Mouse (Mus musculus): ENCODE measurements around the gene Ndufab1.

Ndufab1 gene

DNA sequence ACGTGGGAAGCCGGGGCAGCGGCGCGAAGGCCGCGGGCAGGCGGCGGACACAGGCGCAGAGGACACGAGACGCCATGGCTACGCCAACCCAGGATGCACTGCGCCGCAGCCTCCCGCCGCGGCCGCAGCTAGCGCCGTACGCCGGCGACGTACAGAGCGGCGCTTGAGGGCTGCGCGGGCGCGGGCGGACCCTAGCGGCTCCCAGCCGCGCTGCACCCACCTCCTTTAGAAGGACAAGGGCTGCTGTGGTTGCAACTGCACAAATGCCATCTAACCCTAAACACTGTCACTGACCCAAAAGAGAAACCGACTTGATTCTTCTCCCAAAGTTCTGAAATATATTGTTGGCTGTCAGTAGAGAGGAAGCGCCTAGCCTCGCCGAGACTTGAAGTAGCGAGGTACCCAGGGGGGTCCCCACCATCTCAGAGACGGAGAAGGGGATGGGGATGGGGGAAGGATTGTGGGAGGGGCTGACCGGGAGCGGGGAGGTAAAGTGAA is at the start of gene Ndufab1:
Ndufab1 (minus strand) TSS at position 140 of the 498 bp plus-strand sequence.
- DNase-seq, result peak; percentile 89 to 92

DNA sequence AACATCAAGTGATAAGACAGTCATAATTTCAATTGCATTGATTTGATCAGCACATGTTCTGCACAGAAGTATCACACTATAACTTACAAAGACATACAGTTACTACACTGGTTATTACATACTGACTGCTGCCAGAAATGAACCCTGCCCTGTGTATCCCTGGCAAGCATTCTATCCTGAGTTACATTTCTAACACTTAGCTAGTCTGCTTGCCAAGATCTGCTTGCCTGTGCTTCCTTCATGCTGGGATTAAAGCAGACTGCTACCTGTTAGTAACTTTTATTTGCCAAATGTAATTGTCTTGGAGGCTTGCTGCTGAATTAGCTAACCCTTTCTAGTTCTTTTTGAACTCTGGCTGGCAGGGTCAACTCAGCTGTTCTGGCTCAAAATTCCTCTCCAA is 39.3 kb upstream of the Ndufab1 start:
- no peak for DNase-seq

DNA sequence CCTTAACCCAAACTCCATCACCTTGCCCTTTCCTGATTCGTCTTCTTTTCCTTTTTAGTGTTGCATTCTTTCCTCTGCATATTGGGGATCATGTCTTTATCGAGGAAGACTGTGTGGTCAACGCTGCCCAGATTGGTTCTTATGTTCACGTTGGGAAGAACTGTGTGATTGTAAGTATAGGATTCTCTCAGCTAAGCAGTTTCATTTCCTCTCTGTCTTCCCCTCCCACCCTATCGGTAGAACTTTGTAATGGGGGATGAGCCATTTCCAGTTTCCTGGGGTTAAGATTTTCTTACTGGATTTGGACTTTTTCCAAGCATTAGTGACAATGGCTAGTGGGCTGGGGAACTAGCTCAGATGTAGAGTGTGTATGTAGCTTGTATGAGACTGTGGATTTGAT is 36.5 kb upstream of the Ndufab1 start:
- DNase-seq, result no peak

DNA sequence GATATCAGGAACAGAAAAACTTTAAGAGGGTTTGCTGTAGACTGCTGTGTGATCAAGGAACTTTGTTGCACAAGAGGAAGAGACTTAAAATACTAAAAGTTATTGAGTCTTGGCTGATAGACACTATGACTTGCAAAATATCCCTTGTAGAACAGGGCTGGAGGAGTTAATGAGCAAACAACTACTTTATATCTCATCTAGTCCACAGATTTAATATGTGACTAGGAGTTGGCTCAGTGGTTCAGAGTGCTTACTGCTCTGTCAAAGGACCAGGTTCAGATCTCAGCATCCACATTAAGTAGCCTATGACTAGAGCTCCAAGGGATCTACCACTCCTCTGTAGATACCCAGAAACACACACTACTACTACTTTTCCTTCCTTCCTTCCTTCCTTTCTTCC is 35.4 kb upstream of the Ndufab1 start:
- DNase-seq, result no peak

DNA sequence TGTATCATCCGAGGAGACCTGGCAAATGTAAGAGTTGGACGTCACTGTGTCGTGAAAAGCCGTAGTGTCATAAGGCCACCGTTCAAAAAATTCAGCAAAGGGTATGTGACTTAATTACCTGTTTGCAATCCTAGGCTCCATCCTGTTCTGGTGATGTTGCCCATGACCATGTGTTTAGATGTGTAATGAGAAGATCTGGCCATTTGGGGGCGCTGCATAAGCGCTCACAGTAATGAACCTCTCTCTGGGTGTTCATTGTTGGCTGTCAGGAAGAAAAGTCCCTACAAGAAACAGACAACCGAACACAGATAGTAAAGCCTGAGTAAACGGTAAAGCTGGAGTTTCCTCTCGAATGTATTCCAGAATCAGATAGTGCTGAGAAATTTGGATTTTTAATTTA is 33.4 kb upstream of the Ndufab1 start:
- DNase-seq, result peak; percentile 10 to 46

DNA sequence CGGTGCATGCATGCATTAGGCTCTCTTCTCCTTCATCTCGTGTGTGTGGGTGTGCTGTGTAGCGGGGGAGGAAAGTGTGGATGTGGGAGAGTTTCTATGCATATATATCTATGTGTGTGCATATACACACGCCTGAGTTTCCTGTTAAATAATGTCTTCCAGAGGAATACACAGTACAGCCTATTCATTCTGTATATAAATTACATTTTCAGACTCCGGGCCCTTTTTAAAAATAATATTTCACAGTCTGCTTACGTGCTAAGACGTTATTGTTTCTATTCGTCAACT is 31.6 kb upstream of the Ndufab1 start:
- no peak for DNase-seq

DNA sequence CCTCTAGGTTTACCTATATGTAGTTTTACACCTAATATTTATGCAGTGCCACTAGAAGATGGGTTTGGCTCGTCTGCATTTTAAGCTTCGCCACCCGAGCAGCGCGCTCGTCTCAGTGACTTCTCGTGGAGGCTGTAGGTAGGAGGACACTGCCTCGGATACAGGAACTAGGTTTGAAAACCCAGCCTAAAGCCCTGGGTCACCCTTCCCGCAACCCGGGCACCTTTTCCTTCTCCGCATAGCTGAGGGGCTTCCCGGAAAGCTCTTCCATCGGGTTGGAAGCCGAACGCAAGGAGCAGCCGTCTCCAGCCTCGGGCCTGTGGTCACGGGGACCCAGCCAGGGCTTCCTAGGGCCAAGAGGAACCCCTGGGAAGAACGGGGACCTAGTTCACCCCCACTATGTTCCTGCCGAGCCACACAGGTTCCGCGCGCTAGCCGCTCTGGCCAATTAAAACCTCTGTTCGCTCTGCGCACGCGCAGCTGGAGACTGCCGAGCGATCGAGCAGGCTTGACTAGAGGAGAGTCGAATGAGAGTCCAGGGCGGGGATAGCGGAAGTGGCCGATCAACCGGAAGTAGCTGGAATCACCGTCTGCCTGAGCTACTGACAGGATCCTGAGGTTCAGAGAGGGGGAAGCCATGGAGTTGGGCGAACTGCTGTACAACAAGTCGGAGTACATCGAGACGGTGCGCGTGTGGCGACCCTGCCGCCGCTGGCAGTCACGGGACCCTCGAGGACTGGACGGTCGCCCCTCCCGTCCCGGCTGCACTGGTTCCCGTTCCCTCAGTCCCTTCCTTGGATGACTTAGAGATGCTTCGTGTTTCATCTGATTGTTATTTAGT is 31.0 kb upstream of the Ndufab1 start, which contains the start of the genes Palb2 and Dctn5:
Palb2 (minus strand) TSS at position 489 of the 841 bp plus-strand sequence.
Dctn5 (plus strand) TSS at position 545 of the 841 bp plus-strand sequence.
- DNase-seq, result peak; percentile 98

DNA sequence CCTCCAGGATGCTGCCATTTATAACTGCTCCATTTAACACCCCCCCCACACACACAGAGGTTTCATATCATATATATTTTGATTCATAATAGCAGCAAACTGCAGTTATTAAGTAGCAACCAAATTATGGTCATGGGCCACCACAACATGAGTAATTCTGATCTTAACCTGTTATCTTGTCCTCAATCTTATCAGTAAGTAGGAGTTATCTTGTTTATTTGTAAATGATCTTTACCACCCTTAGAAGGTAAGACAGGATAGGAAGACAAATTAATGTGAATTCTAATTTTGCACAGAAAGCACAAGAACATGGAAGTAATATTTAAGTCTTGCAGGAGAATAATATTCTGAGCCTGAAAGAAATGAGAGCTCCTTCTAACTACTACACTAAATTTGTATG is 30.1 kb upstream of the Ndufab1 start:
- no peak for DNase-seq

DNA sequence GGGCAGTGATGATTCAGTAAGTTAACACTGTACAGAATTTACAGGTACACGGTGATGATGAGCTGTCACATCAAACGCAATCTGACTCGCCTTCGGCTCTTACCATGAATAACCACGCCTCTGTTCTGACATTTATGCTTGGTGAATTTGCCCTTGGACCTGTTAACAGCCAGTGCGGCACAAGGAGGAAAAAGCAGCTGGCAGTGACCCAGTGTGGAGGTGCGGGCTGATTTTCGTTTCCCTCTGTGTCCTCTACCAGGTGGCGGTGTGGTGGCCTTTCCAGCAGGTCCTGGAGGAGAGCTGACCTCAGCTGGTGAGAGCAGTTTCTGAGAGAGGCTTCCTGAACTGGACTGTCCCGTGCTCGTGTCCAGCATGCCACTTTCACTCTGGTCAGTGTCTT is 25.3 kb upstream of the Ndufab1 start:
- no peak for DNase-seq

DNA sequence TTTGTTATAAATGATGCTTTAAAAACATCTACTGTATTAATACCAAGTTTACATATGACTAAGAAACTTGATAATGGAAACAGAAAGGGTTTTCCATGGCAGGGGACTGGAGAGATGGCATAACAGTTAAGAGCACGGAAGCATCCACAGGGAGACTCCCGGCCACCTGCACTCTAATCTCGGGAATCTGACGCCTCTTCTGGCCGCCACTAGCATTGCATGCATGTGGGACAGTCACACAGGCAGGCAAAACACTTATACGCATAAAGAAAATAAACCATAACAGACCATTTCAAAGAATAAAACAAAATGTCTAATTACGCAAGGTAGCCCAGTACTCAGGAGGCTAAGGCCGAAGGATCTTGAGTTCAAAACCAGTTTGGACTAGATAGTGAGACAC is 23.9 kb upstream of the Ndufab1 start:
- DNase-seq, result no peak

- no peak for DNase-seq
These were observed 21.8 kb upstream of the Ndufab1 start for GRCm38 (mm10) chr7:122123518-122123917.

DNA sequence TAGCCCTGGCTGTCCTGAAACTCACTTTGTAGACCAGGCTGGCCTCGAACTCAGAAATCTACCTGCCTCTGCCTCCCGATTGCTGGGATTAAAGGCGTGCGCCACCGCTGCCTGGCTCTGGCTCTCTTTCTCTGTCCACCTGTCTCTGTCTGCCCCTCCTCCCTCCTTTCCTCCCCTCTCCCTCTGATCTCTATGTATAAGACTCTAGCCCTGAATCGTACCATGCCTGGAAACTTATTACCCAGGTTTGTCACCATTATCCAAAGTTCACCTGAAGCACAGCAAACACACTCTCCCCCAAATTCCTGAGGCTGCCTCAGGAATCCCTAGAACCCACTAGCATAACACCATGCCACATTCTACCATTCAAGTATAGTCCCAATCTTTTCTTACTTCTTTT is 6.5 kb upstream of the Ndufab1 start:
- DNase-seq, result no peak

DNA sequence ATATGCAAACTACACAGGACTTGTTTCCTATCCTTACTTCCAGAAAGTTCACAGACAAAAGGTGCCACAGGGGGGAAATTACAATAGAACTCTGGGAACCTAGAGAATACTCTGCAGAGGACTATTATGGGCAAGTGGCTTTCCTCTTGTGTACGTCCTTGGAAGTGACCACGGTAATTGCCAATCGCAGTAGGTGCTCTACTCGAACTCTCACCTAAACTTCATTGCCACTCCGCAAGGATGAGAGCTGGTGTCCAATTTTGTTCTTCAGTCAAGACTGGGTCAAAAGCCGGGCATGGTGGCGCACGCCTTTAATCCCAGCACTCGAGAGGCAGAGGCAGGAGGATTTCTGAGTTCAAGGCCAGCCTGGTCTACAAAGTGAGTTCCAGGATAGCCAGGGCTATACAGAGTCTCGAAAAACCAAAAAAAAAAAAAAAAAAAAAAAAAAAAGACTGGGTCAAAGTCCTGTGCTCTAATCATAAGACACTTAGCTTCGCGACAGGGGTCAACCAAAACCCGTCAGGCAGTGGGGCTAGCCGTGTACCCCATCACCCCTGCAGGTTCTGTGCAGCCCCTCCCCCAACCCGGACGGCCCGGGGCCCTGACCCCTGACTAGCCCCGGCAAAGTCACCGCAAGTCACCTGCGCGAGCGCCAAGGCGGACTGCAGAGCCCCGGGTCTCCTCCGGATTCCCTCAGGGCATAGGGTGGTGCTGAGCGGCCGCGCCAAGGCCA is 506 bp downstream of the Ndufab1 start:
- peak in 1 of 2 experiments; percentile 73 for DNase-seq

DNA sequence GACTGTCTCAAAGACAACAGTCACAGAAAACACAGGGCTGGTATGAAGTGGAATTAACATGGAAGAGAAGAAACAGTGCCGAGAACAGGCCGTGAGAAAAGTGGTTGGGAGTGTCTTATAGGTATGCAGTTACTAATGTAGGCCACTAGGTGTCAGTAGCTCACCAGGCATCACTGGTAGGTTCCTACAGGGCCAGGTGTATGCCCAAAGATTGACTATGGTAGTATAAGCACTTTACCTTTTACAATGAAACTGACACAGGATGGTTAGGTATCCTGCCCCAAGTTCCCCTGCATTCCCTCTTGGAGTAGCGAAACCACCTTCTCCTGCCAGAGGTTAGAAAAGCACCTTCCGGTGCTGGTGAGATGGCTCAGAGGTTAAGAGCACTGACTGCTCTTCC is 2.5 kb downstream of the Ndufab1 start:
- DNase-seq, result peak; percentile 62 to 64

DNA sequence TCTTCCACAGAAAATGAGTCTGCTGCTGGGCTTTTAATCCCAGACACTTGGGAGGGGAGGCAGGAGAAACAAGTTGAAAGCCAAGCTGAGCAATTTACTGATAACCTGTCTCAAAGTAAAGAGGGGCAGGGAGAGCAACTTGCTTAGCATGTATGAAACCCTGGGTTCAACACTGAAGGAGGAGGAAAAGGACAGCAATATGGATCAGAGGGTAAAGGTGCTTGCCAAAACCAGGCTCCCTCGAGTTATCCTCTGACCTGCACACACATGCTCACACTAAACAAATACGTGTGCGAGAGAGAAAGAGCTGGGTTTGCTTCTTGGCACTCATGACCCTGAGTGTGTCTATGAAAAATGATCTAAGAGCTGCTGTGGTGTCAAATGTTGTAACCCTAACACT is 3.7 kb downstream of the Ndufab1 start:
- no peak for DNase-seq

- DNase-seq, result no peak
These were observed 6.9 kb downstream of the Ndufab1 start for GRCm38 (mm10) chr7:122094564-122095330.

- DNase-seq, result no peak
These were observed 14.3 kb downstream of the Ndufab1 start for GRCm38 (mm10) chr7:122087195-122087982.

- DNase-seq, result peak in 1 of 2 experiments; percentile 19
These were observed 20.6 kb downstream of the Ndufab1 start for GRCm38 (mm10) chr7:122081071-122081470.

- DNase-seq, result no peak
These were observed 21.7 kb downstream of the Ndufab1 start for GRCm38 (mm10) chr7:122079798-122080554.

- DNase-seq, result no peak
These were observed 27.3 kb downstream of the Ndufab1 start for GRCm38 (mm10) chr7:122074374-122074773.

All from cerebellum, postnatal 14 days (tissue).